Mouse (Mus musculus) spleen, postnatal 10 days (tissue): ENCODE results near the gene Osbp2.
A peak's percentile ranks its signal among the peaks of the same experiment; 100 is the strongest.

ENCODE experiments used
- DNase-seq, 2 experiments: peaks; one replicate each; pipeline ENCODE4 v3.0.0; 2021 to 2022; ENCODE audit warnings: low spot score in 2 of 2

Gene Osbp2

GRCm38 (mm10) chr11:3862661-3863453, 846 bp downstream of the Osbp2 start:
- no peak for DNase-seq

GRCm38 (mm10) chr11:3860361-3860760, 3.3 kb downstream of the Osbp2 start:
- no peak for DNase-seq

GRCm38 (mm10) chr11:3859778-3860177, 3.9 kb downstream of the Osbp2 start:
- no peak for DNase-seq

- no peak for DNase-seq
Observed at GRCm38 (mm10) chr11:3857902-3858301, 5.8 kb downstream of the Osbp2 start.

GRCm38 (mm10) chr11:3855846-3856245, 7.9 kb downstream of the Osbp2 start:
- no peak for DNase-seq

GRCm38 (mm10) chr11:3854156-3854555, 9.5 kb downstream of the Osbp2 start:
- no peak for DNase-seq

- DNase-seq: no peak
Observed at GRCm38 (mm10) chr11:3853481-3854034, 10.1 kb downstream of the Osbp2 start.

- no peak for DNase-seq
Observed at GRCm38 (mm10) chr11:3853031-3853430, 10.7 kb downstream of the Osbp2 start.

GRCm38 (mm10) chr11:3851872-3852271, 11.8 kb downstream of the Osbp2 start:
- DNase-seq: no peak

GRCm38 (mm10) chr11:3850746-3851277, 12.9 kb downstream of the Osbp2 start:
- no peak for DNase-seq

GRCm38 (mm10) chr11:3850315-3850614, 13.4 kb downstream of the Osbp2 start:
- no peak for DNase-seq

GRCm38 (mm10) chr11:3849469-3850314, 14.0 kb downstream of the Osbp2 start:
- no peak for DNase-seq

GRCm38 (mm10) chr11:3846351-3846750, 17.4 kb downstream of the Osbp2 start:
- no peak for DNase-seq

- no peak for DNase-seq
Observed at GRCm38 (mm10) chr11:3843943-3844734, 19.6 kb downstream of the Osbp2 start.

GRCm38 (mm10) chr11:3835271-3835670, 28.4 kb downstream of the Osbp2 start:
- no peak for DNase-seq

GRCm38 (mm10) chr11:3834421-3835098, 29.1 kb downstream of the Osbp2 start:
- peak in 1 of 2 experiments; percentile 51 for DNase-seq

GRCm38 (mm10) chr11:3833544-3834420, 29.9 kb downstream of the Osbp2 start:
- no peak for DNase-seq

- DNase-seq: peak in 1 of 2 experiments; percentile 38
Observed at GRCm38 (mm10) chr11:3832193-3832901, 31.4 kb downstream of the Osbp2 start.

- DNase-seq: no peak
Observed at GRCm38 (mm10) chr11:3829736-3830135, 34.0 kb downstream of the Osbp2 start.
